Mouse (Mus musculus): ENCODE results near the gene Magohb. TPM values are rescaled to one million over a fixed set of nuclear protein-coding genes. Genes with fewer than 3 reads are reported as not detected.

Gene Magohb
- polyA plus RNA-seq, 1 experiment from 2014 or later: 68.5 TPM

Other genes starting within 250 kb of the Magohb start
- gene Klra2, start 45.9 kb downstream of the Magohb start, polyA plus RNA-seq (2015; fragmentation: Nextera tagmentation; extraction: Ambion mirVana): 0.50 and 0.68 TPM in 2 replicates
- 11.3 and 13.8 TPM in 2 replicates for gene Styk1, start 60.4 kb upstream of the Magohb start, polyA plus RNA-seq (2015; fragmentation: Nextera tagmentation; extraction: Ambion mirVana)
- gene Ybx3, start 95.2 kb upstream of the Magohb start, polyA plus RNA-seq (2015; fragmentation: Nextera tagmentation; extraction: Ambion mirVana): 52.7 and 57.6 TPM in 2 replicates
- gene 5430401F13Rik, start 193.2 kb upstream of the Magohb start, polyA plus RNA-seq (2015; fragmentation: Nextera tagmentation; extraction: Ambion mirVana): not detected in 2 replicates
- not detected in 2 replicates for gene Gm6619, start 193.2 kb upstream of the Magohb start, polyA plus RNA-seq (2015; fragmentation: Nextera tagmentation; extraction: Ambion mirVana)

Measured in intestine, embryonic 15.5 days (tissue).